Mouse (Mus musculus) forebrain, embryonic 14.5 days (tissue): ENCODE data around the gene Shisa5. TPM values are rescaled to one million over a fixed set of nuclear protein-coding genes. Genes with fewer than 3 reads are reported as not detected.

Source experiments
- ATAC-seq: fragments of 200-750 bp; cut with Nextera tagmentation; 2 replicates; pipeline ENCODE4 v1.8.0; 2017; ENCODE audit warnings: mild to moderate bottlenecking, moderate library complexity
- DNase-seq: peaks from one replicate; pipeline ENCODE4 v3.0.0-alpha.2; 2015; ENCODE audit warnings: low spot score
- H3K27ac ChIP-seq: fragments of 300-500 bp; sonication (generic); 2 replicates; pipeline ENCODE4 v1.5.1; 2014; ENCODE audit warnings: low read depth, mild to moderate bottlenecking, control low read depth, low read length, moderate library complexity
- H3K27me3 ChIP-seq: fragments of 300-500 bp; sonication (generic); replicated peaks from 2 replicates; pipeline ENCODE4 v1.6.1; 2014; ENCODE audit warnings: low read length, control low read depth, mixed read lengths; ENCODE audit not compliant: control insufficient read depth, insufficient read depth
- H3K36me3 ChIP-seq: fragments of 300-500 bp; sonication (generic); 2 replicates; pipeline ENCODE4 v1.6.1; 2014; ENCODE audit warnings: low read length, control low read depth; ENCODE audit not compliant: control insufficient read depth, insufficient read depth
- H3K4me1 ChIP-seq: fragments of 300-500 bp; sonication (generic); 2 replicates; pipeline ENCODE4 v1.6.1; 2014; ENCODE audit warnings: antibody characterized with exemption, low read length, control low read depth; ENCODE audit not compliant: control insufficient read depth, insufficient read depth
- H3K4me2 ChIP-seq: fragments of 300-500 bp; sonication (generic); 2 replicates; pipeline ENCODE4 v1.6.1; 2014; ENCODE audit warnings: mild to moderate bottlenecking, control low read depth, low read length
- H3K4me3 ChIP-seq: fragments of 300-500 bp; sonication (generic); 2 replicates; pipeline ENCODE4 v1.5.1; 2014; ENCODE audit warnings: low read depth, low read length, control low read depth
- H3K9ac ChIP-seq: fragments of 300-500 bp; sonication (generic); 2 replicates; pipeline ENCODE4 v1.6.1; 2014; ENCODE audit warnings: mild to moderate bottlenecking, low read length, control low read depth, moderate library complexity
- H3K9me3 ChIP-seq: fragments of 300-500 bp; sonication (generic); replicated peaks from 2 replicates; pipeline ENCODE4 v1.6.1; 2016; ENCODE audit warnings: low read length, control low read depth, mixed read lengths; ENCODE audit not compliant: control insufficient read depth
- WGBS: fragments of 180-500 bp; shearing (Covaris S2); extraction: QIAGEN DNeasy Blood & Tissue Kit; methylation state at CpG from one replicate; pipeline ENCODE4 v1.1.7; 2014; 5-methylcytosine and 5-hydroxymethylcytosine counted together
- polyA plus RNA-seq: library from polyadenylated mRNA; unstranded; fragments of >200 nt; fragmentation: Nextera tagmentation; extraction: Ambion mirVana; gene quantifications from 2 replicates; pipeline ENCODE4 v1.2.1, GENCODE M21; 2014

Gene Shisa5
- polyA plus RNA-seq, 1 experiment from 2014 or later, result 40.8 TPM

GRCm38 (mm10) chr9:109097831-109098230, 59.5 kb downstream of the Shisa5 start:
- peaks cover 34% of the 10 kb centered on the region for H3K4me1 ChIP-seq
- WGBS, result 37% methylated on average over 5 of the region's 5 CpGs

GRCm38 (mm10) chr9:109098366-109098765, 60.0 kb downstream of the Shisa5 start:
- peak overlapping the region; percentile 99 for H3K9ac ChIP-seq
- H3K27ac ChIP-seq, result peak overlapping the region; percentile 100
- WGBS, result 84% methylated on average over 8 of the region's 8 CpGs
- peak overlapping the region; percentile 74 for H3K4me2 ChIP-seq
- H3K9me3 ChIP-seq, result no peaks in the 10 kb centered on the region
- ATAC-seq (no peak), DNase-seq (no peak)
- H3K4me1 ChIP-seq, result peaks cover 34% of the 10 kb centered on the region
- H3K36me3 ChIP-seq, result peaks cover 43% of the 10 kb centered on the region
- peak overlapping the region; percentile 75; the same call in 1 of the 2 replicates for H3K4me3 ChIP-seq
- H3K27me3 ChIP-seq, result no peaks in the 10 kb centered on the region

More at GRCm38 (mm10) chr9:109097831-109098230, 59.5 kb downstream of the Shisa5 start:
- Histone ChIP-seq H3K27me3 (no peaks in the 10 kb centered on the region), H3K27ac (peak overlapping the region; percentile 100), H3K4me3 (peak overlapping the region; percentile 75), H3K9ac (peak overlapping the region; percentile 99), H3K9me3 (no peaks in the 10 kb centered on the region), H3K36me3 (peaks cover 40% of the 10 kb centered on the region), H3K4me2 (peak overlapping the region; percentile 74)
- peak; percentile 41 for DNase-seq
- no peak for ATAC-seq

- peak overlapping the region; percentile 75; the same call in 1 of the 2 replicates for H3K4me3 ChIP-seq
- no peak for ATAC-seq
- H3K4me1 ChIP-seq, result peaks cover 31% of the 10 kb centered on the region
- 55% methylated on average over 6 of the region's 6 CpGs for WGBS
- H3K9me3 ChIP-seq, result no peaks in the 10 kb centered on the region
- H3K9ac ChIP-seq, result peak overlapping the region; percentile 99; the same call in 1 of the 2 replicates
- peaks cover 48% of the 10 kb centered on the region for H3K36me3 ChIP-seq
- H3K27ac ChIP-seq, result peak overlapping the region; percentile 100; the same call in 1 of the 2 replicates
- H3K4me2 ChIP-seq, result peak overlapping the region; percentile 74
- no peaks in the 10 kb centered on the region for H3K27me3 ChIP-seq
- DNase-seq, result peak; percentile 65
Measured at GRCm38 (mm10) chr9:109098969-109099368, 60.6 kb downstream of the Shisa5 start.

GRCm38 (mm10) chr9:109100307-109100928, 62.1 kb downstream of the Shisa5 start:
- H3K4me1 ChIP-seq, result peaks cover 23% of the 10 kb centered on the region
- no peak overlapping the region for H3K9ac ChIP-seq

GRCm38 (mm10) chr9:109101933-109102445, 63.6 kb downstream of the Shisa5 start:
- Histone ChIP-seq H3K36me3 (peaks cover 78% of the 10 kb centered on the region), H3K9ac (no peak overlapping the region), H3K4me2 (no peak overlapping the region), H3K27ac (no peak overlapping the region), H3K27me3 (no peaks in the 10 kb centered on the region), H3K4me3 (no peak overlapping the region), H3K9me3 (no peaks in the 10 kb centered on the region), H3K4me1 (peaks cover 22% of the 10 kb centered on the region)
- DNase-seq, result no peak
- no peak for ATAC-seq
- WGBS, result 91% methylated on average over 5 of the region's 5 CpGs

More at GRCm38 (mm10) chr9:109100307-109100928, 62.1 kb downstream of the Shisa5 start:
- peaks cover 63% of the 10 kb centered on the region for H3K36me3 ChIP-seq
- 94% methylated on average over 18 of the region's 20 CpGs for WGBS
- no peak for DNase-seq
- no peak for ATAC-seq
- H3K4me3 ChIP-seq, result no peak overlapping the region
- H3K9me3 ChIP-seq, result no peaks in the 10 kb centered on the region
- no peaks in the 10 kb centered on the region for H3K27me3 ChIP-seq
- no peak overlapping the region for H3K27ac ChIP-seq
- H3K4me2 ChIP-seq, result no peak overlapping the region

GRCm38 (mm10) chr9:109102541-109102940, 64.2 kb downstream of the Shisa5 start:
- 94% methylated on average over 3 of the region's 3 CpGs for WGBS
- peaks cover 83% of the 10 kb centered on the region for H3K36me3 ChIP-seq
- no peak overlapping the region for H3K4me2 ChIP-seq

GRCm38 (mm10) chr9:109103250-109103649, 64.9 kb downstream of the Shisa5 start:
- Histone ChIP-seq H3K4me3 (no peak overlapping the region), H3K9me3 (no peaks in the 10 kb centered on the region), H3K27ac (no peak overlapping the region), H3K27me3 (no peaks in the 10 kb centered on the region), H3K36me3 (peaks cover 90% of the 10 kb centered on the region), H3K9ac (no peak overlapping the region), H3K4me1 (peaks cover 10% of the 10 kb centered on the region), H3K4me2 (no peak overlapping the region)
- ATAC-seq (no peak), DNase-seq (no peak)
- 78% methylated on average over 7 of the region's 7 CpGs for WGBS

More at GRCm38 (mm10) chr9:109102541-109102940, 64.2 kb downstream of the Shisa5 start:
- no peak overlapping the region for H3K27ac ChIP-seq
- no peak overlapping the region for H3K9ac ChIP-seq
- no peak overlapping the region for H3K4me3 ChIP-seq
- DNase-seq (no peak), ATAC-seq (no peak)
- no peaks in the 10 kb centered on the region for H3K27me3 ChIP-seq
- H3K9me3 ChIP-seq, result no peaks in the 10 kb centered on the region
- H3K4me1 ChIP-seq, result peaks cover 17% of the 10 kb centered on the region

GRCm38 (mm10) chr9:109104083-109104482, 65.7 kb downstream of the Shisa5 start:
- no peaks in the 10 kb centered on the region for H3K27me3 ChIP-seq
- WGBS, result 88% methylated on average over 9 of the region's 9 CpGs
- H3K4me3 ChIP-seq, result no peak overlapping the region
- H3K36me3 ChIP-seq, result peaks cover 98% of the 10 kb centered on the region
- no peaks in the 10 kb centered on the region for H3K9me3 ChIP-seq
- DNase-seq (no peak), ATAC-seq (no peak)
- no peak overlapping the region for H3K27ac ChIP-seq
- H3K4me1 ChIP-seq, result peaks cover 1% of the 10 kb centered on the region; the same call in 1 of the 2 replicates
- H3K4me2 ChIP-seq, result no peak overlapping the region
- H3K9ac ChIP-seq, result no peak overlapping the region

GRCm38 (mm10) chr9:109105011-109105410, 66.6 kb downstream of the Shisa5 start:
- Histone ChIP-seq H3K36me3 (peaks cover 98% of the 10 kb centered on the region), H3K9ac (no peak overlapping the region), H3K27ac (no peak overlapping the region; the same call in 1 of the 2 replicates), H3K4me1 (no peaks in the 10 kb centered on the region), H3K4me2 (no peak overlapping the region), H3K9me3 (no peaks in the 10 kb centered on the region), H3K4me3 (no peak overlapping the region), H3K27me3 (no peaks in the 10 kb centered on the region)
- DNase-seq (peak; percentile 46), ATAC-seq (peak; percentile 53)
- WGBS, result 65% methylated on average over 12 of the region's 12 CpGs
